Mouse (Mus musculus): Measurements from ENCODE around the gene Rasgrf1. TPM values are rescaled to one million over a fixed set of nuclear protein-coding genes. Genes with fewer than 3 reads are reported as not detected.
"Not testable (repeated sequence)": the region's sequence is repeated elsewhere in the genome, so short reads cannot be mapped to it uniquely, and the experiment has no call there.

Rasgrf1 gene
- polyA plus RNA-seq, 1 experiment: 0.03 TPM

DNA sequence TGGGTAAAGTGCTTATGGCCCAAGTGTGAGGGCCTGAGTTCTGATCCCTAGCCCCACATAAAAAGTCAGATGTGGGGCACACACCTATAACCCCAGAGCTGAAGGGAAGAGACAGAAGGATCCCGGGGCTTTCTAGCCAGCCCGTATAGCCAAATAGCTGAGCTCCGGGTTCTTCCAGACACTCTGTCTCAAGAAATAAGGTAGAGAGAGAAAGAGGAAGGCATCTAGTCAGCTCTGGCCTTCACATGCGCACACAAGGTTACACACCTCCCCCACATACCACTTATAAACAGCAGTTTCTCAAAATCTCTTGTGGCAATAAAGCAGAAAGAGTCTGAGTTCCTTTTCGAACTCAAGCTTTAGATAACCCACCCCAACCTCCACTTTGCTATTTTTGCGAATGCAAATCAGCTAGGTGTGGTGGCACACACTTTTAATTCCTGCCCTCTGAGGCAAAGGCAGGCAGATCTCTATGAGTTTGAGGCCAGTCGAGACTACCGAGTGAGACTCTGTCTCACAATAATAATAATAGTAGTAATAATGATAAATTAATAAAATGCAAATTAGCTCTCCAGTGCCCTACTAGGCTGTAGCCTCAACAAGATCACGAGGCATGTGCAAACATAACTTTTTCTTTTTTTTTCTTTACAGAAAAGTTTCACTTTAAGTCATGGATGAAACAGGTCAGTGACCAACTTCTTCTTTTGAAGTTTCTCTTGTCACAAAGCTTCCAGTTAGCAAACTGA lies 150.3 kb downstream of the Rasgrf1 start:
- DNase-seq: no peak
- TF ChIP-seq CTCF (conservative IDR thresholded peaks at IDR 0.05; ENCODE audit: insufficient read depth, insufficient read length, low read depth, low read length) (no peak), POLR2A (IDR thresholded peaks at IDR 0.05; ENCODE audit: low read depth, low read length) (no peak)
- H3K4me3 ChIP-seq (ENCODE audit: insufficient read depth, low read depth, low read length): no peak overlapping the region
- 78% methylated on average over 9 of the region's 9 CpGs for WGBS
- no peaks in the 10 kb centered on the region for H3K27me3 ChIP-seq (replicated peaks; ENCODE audit: control insufficient read depth, insufficient read depth, low read length)
- H3K4me1 ChIP-seq (ENCODE audit: control insufficient read depth, insufficient read depth, low read length): no peaks in the 10 kb centered on the region
- no peaks in the 10 kb centered on the region; the same call in 1 of the 2 replicates for H3K36me3 ChIP-seq (ENCODE audit: control insufficient read depth, insufficient read depth, low read length)
- no peak overlapping the region for H3K27ac ChIP-seq (ENCODE audit: insufficient read depth, low read depth, low read length)

DNA sequence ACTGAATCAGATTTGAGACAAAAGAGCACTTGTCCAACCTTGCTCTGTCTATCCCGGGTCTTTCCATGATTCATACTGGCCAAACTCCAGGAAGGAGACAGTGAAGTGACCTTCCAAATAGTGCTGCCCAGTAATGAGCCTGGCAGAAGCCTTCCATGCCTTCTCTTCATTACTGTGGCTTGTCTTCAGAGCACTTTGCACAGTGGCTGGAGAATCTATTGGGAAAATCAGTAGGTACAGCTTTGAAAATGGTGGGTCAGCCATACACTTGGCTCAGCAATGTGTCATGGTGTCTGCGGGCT lies 150.8 kb downstream of the Rasgrf1 start:
- no peak overlapping the region for H3K4me3 ChIP-seq (ENCODE audit: insufficient read depth, low read depth, low read length)
- WGBS: 66% methylated on average over 2 of the region's 2 CpGs
- H3K36me3 ChIP-seq (ENCODE audit: control insufficient read depth, insufficient read depth, low read length): no peaks in the 10 kb centered on the region; the same call in 1 of the 2 replicates
- no peak for DNase-seq
- H3K27ac ChIP-seq (ENCODE audit: insufficient read depth, low read depth, low read length): no peak overlapping the region; the same call in 1 of the 2 replicates
- no peaks in the 10 kb centered on the region for H3K4me1 ChIP-seq (ENCODE audit: control insufficient read depth, insufficient read depth, low read length)
- H3K27me3 ChIP-seq (replicated peaks; ENCODE audit: control insufficient read depth, insufficient read depth, low read length): no peaks in the 10 kb centered on the region
- no peak for TF ChIP-seq CTCF (conservative IDR thresholded peaks at IDR 0.05; ENCODE audit: insufficient read depth, insufficient read length, low read depth, low read length)
- TF ChIP-seq POLR2A (IDR thresholded peaks at IDR 0.05; ENCODE audit: low read depth, low read length): no peak

DNA sequence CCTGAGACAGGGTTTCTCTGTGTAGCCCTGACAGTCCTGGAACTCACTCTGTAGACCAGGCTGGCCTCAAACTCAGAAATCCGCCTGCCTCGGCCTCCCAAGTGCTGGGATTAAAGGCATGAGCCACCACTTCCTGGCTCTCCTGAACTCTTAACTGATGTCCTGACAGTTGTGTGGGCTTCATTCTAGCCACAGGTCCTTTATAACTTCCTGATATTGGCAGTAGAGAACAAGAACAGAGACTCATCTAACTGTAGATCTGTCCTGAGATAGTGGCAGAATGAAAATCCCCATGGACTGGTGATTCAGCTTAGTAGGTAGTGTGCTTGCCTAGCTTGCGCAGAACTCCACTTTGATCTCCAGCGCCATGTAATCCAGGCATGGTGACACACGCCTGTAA lies 151.2 kb downstream of the Rasgrf1 start:
- 94% methylated on average over 5 of the region's 5 CpGs for whole genome bisulfite sequencing
- DNase-seq; H3K36me3 ChIP-seq (ENCODE audit: control insufficient read depth, insufficient read depth, low read length); H3K4me1 ChIP-seq (ENCODE audit: control insufficient read depth, insufficient read depth, low read length); H3K27ac ChIP-seq (ENCODE audit: insufficient read depth, low read depth, low read length); H3K4me3 ChIP-seq (ENCODE audit: insufficient read depth, low read depth, low read length); H3K27me3 ChIP-seq (replicated peaks; ENCODE audit: control insufficient read depth, insufficient read depth, low read length): not testable (repeated sequence)

DNA sequence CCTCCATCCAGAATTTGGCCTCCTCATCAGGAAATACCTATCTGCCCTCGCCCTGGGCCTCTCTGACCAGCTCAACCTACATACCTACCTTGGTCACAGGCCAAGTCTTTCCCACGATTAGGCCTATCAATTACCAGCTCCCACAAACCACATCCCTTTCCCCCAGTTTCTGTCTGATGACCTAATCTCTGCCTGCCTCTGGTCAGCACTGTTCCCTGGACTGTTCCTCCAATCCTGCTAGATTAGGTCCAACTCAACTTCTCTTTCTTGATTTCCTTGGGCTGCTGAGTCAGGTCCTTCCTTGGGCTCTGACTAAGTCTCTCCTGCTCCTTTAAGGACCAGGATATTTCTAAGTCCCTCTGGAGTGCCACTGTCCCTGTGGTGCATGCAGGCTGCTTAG lies 157.6 kb downstream of the Rasgrf1 start:
- H3K27ac ChIP-seq (ENCODE audit: insufficient read depth, low read depth, low read length): no peak overlapping the region

DNA sequence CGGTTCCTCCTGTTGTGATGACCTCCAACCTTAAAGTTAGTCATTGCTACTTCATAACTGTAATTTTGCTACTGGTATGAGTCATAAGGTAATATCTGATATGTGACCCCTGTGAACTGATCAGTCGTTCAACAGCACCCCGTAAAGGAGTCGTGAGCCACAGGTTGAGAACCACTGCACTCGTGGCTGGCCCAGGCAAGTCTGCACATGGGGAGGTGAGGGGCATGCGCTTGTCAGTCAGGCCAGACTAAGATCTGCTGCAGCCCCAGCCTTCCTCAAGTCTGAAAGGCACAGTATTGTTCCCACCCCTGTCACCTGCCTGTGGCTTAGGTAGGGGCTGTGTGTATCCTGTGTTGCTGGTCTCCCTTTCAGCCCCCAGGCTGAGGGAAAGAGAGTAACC lies 159.1 kb downstream of the Rasgrf1 start:
- DNase-seq: no peak
- H3K4me3 ChIP-seq (ENCODE audit: insufficient read depth, low read depth, low read length): no peak overlapping the region
- no peaks in the 10 kb centered on the region; the same call in 1 of the 2 replicates for H3K4me1 ChIP-seq (ENCODE audit: control insufficient read depth, insufficient read depth, low read length)
- H3K36me3 ChIP-seq (ENCODE audit: control insufficient read depth, insufficient read depth, low read length): no peaks in the 10 kb centered on the region
- no peaks in the 10 kb centered on the region for H3K27me3 ChIP-seq (replicated peaks; ENCODE audit: control insufficient read depth, insufficient read depth, low read length)
- TF ChIP-seq CTCF (conservative IDR thresholded peaks at IDR 0.05; ENCODE audit: insufficient read depth, insufficient read length, low read depth, low read length) (no peak), POLR2A (IDR thresholded peaks at IDR 0.05; ENCODE audit: low read depth, low read length) (no peak)
- no peak overlapping the region for H3K27ac ChIP-seq (ENCODE audit: insufficient read depth, low read depth, low read length)
- WGBS: 84% methylated on average over 6 of the region's 6 CpGs

More for the DNA sequence above, 157.6 kb downstream of the Rasgrf1 start:
- Histone ChIP-seq H3K4me1 (ENCODE audit: control insufficient read depth, insufficient read depth, low read length) (no peaks in the 10 kb centered on the region; the same call in 1 of the 2 replicates), H3K36me3 (ENCODE audit: control insufficient read depth, insufficient read depth, low read length) (no peaks in the 10 kb centered on the region), H3K27me3 (replicated peaks; ENCODE audit: control insufficient read depth, insufficient read depth, low read length) (no peaks in the 10 kb centered on the region), H3K4me3 (ENCODE audit: insufficient read depth, low read depth, low read length) (no peak overlapping the region)
- TF ChIP-seq POLR2A (IDR thresholded peaks at IDR 0.05; ENCODE audit: low read depth, low read length) (no peak), CTCF (conservative IDR thresholded peaks at IDR 0.05; ENCODE audit: insufficient read depth, insufficient read length, low read depth, low read length) (no peak)
- DNase-seq: no peak
- 59% methylated on average over 2 of the region's 2 CpGs for WGBS

DNA sequence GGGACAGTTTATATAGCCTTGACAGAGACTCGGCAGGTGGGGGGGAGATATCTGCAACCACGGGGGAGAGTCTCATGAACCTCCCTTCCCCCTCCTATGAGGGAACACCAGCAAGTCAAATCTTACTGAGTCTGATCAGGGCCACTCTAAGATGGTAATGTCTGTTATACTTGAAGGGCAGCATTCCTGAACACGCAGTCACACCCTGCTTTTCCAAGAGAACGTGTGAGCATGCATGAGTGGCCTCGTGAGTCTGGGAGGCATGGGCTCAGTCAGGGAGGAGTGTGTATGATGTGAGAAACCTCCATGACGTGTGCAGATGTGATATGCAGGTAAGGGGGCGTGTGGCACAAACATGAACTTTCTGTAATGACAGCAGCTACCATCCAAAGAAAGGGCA lies 159.8 kb downstream of the Rasgrf1 start:
- Histone ChIP-seq H3K36me3 (ENCODE audit: control insufficient read depth, insufficient read depth, low read length) (no peaks in the 10 kb centered on the region), H3K27me3 (replicated peaks; ENCODE audit: control insufficient read depth, insufficient read depth, low read length) (no peaks in the 10 kb centered on the region), H3K27ac (ENCODE audit: insufficient read depth, low read depth, low read length) (peak overlapping the region; percentile 77), H3K4me1 (ENCODE audit: control insufficient read depth, insufficient read depth, low read length) (no peaks in the 10 kb centered on the region; the same call in 1 of the 2 replicates), H3K4me3 (ENCODE audit: insufficient read depth, low read depth, low read length) (no peak overlapping the region)
- DNase-seq: peak; percentile 52
- no peak for TF ChIP-seq POLR2A (IDR thresholded peaks at IDR 0.05; ENCODE audit: low read depth, low read length)
- TF ChIP-seq CTCF (conservative IDR thresholded peaks at IDR 0.05; ENCODE audit: insufficient read depth, insufficient read length, low read depth, low read length): no peak
- 61% methylated on average over 7 of the region's 7 CpGs for WGBS

DNA sequence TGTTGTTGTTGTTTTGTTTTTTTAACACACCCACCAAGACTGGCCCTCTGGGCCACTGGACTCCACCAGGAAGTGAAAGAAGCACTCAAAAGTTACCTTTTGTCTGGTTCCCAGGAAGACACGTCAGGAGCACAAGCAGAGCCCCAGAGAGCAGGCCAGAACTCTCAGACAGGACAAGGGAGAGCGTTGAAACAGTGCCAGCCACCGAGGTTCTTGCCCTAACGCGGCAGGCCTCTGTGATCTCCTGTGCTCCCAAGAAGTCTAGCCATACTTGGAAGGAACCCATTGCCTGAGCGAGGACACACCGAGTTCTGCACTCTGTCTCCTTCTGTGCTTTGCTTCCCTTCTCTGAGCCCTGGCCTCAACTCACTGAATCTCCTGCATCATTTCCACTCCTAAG lies 160.5 kb downstream of the Rasgrf1 start:
- no peak for TF ChIP-seq POLR2A (IDR thresholded peaks at IDR 0.05; ENCODE audit: low read depth, low read length)
- no peak for TF ChIP-seq CTCF (conservative IDR thresholded peaks at IDR 0.05; ENCODE audit: insufficient read depth, insufficient read length, low read depth, low read length)
- WGBS: 66% methylated on average over 7 of the region's 7 CpGs
- no peak for DNase-seq
- Histone ChIP-seq H3K4me1 (ENCODE audit: control insufficient read depth, insufficient read depth, low read length) (no peaks in the 10 kb centered on the region; the same call in 1 of the 2 replicates), H3K27ac (ENCODE audit: insufficient read depth, low read depth, low read length) (no peak overlapping the region), H3K4me3 (ENCODE audit: insufficient read depth, low read depth, low read length) (no peak overlapping the region), H3K36me3 (ENCODE audit: control insufficient read depth, insufficient read depth, low read length) (no peaks in the 10 kb centered on the region), H3K27me3 (replicated peaks; ENCODE audit: control insufficient read depth, insufficient read depth, low read length) (no peaks in the 10 kb centered on the region)

All from kidney, adult 2 months (tissue).